Mouse (Mus musculus): ENCODE data around the gene Tgtp2. TPM values are rescaled to one million over a fixed set of nuclear protein-coding genes. Genes with fewer than 3 reads are reported as not detected.
A peak's percentile ranks its signal among the peaks of the same experiment; 100 is the strongest.

Gene Tgtp2
- polyA plus RNA-seq, 1 experiment from 2014 or later = 7.1 TPM

DNA sequence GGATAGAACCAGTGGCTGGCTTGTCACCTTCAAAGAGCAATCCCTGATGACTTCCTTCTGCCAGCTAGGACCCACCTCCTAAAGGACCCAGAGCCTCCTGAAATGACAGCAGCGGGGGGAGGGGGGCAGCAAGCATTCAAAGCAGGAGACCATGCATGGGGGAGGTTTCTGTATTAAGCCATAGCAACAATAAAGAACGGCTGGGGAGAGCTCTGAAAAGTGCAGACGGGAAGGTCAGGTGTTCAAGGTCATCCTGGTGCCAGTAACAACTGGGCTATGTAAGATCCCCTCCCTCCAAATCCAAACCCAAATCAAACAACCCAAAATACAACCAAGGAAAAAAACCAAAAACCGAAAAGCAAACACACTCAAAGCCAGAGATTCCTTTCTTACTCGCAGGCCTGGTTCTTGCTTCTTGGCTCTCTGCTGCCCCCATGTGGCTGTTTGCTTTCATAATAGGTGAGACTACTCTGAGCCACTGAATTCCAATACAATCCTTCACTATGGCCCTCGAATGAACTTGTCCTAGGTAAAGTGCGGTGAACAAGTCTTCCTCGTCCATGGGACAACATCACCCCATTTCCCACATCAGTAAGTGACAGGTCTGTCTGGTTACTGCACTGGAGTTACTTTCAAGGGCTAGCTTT is 39.2 kb upstream of the Tgtp2 start:
- Histone ChIP-seq H3K4me1 (ENCODE audit: insufficient read depth) (peaks cover 11% of the 10 kb centered on the region), H3K4me3 (ENCODE audit: low read depth, low read length) (no peak overlapping the region), H3K27ac (ENCODE audit: low read depth) (0 out of 2 replicates have a peak overlapping the region, but pooled peaks have one; percentile 32), H3K27me3 (ENCODE audit: insufficient read depth, low read length) (no peaks in the 10 kb centered on the region), H3K36me3 (replicated peaks; ENCODE audit: insufficient read depth, low read length) (0 out of 2 replicates have a peak, but pooled peaks cover 2% of the 10 kb centered on the region), H3K9me3 (ENCODE audit: low read length) (no peaks in the 10 kb centered on the region), H3K9ac (replicated peaks) (no peak overlapping the region), H3K4me2 (ENCODE audit: low read depth, low read length) (no peak overlapping the region)
- DNase-seq = peak; percentile 93
- TF ChIP-seq EP300 (IDR thresholded peaks at IDR 0.05; ENCODE audit: low read depth) (peak; percentile 46), CTCF (IDR thresholded peaks at IDR 0.05; ENCODE audit: low read depth) (peak; percentile 97)
- ATAC-seq = peak; percentile 70
- 15% methylated on average over 8 of the region's 8 CpGs for whole genome bisulfite sequencing (ENCODE audit: insufficient replicate concordance)

DNA sequence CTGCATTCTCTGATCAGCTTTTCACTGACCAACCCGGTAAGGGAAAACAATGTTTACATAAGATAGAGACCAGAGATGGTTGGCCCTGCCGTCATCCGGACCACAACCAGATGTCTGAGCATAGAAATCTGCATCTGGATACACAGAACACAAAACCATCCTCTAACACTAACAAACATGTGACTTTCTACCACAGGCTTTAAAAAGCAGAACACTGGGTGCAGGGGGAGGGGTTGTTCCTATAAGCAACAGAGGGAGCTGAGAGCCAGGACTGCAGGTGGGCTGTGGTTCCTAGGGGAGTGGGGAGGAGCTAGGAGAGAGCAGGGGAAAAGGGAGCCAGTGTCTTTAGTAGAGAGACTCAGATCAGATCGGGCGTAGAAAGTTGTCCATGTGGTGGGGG is 37.5 kb upstream of the Tgtp2 start:
- Histone ChIP-seq H3K4me1 (ENCODE audit: insufficient read depth) (peaks cover 11% of the 10 kb centered on the region), H3K4me3 (ENCODE audit: low read depth, low read length) (no peak overlapping the region), H3K36me3 (replicated peaks; ENCODE audit: insufficient read depth, low read length) (peaks cover 8% of the 10 kb centered on the region; the same call in 1 of the 2 replicates), H3K4me2 (ENCODE audit: low read depth, low read length) (no peak overlapping the region), H3K27ac (ENCODE audit: low read depth) (no peak overlapping the region), H3K9ac (replicated peaks) (no peak overlapping the region), H3K9me3 (ENCODE audit: low read length) (no peaks in the 10 kb centered on the region), H3K27me3 (ENCODE audit: insufficient read depth, low read length) (no peaks in the 10 kb centered on the region)
- 44% methylated on average over 5 of the region's 5 CpGs for WGBS (ENCODE audit: insufficient replicate concordance)
- no peak for TF ChIP-seq CTCF (IDR thresholded peaks at IDR 0.05; ENCODE audit: low read depth)
- no peak for TF ChIP-seq EP300 (IDR thresholded peaks at IDR 0.05; ENCODE audit: low read depth)
- ATAC-seq (no peak), DNase-seq (no peak)

DNA sequence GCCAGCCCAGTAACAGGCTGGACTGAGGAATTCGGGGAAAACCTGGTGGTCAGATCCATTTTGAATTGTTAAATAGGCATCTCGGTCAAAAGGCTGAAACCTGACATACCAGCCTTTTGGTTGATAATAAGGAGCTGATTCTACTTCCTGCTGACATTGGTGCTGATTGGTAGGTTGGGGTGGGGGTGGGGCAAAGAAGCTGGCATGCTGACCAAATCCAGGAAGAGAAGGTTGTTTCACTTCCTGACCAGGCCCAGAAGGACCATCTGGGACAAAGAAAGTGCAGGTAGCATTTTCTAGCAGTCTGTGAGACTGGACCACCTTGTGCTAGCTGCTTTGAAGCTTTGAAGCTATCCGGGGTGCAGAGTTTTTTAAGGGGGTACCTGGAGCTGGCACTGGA is 36.4 kb upstream of the Tgtp2 start:
- no peak overlapping the region for H3K4me3 ChIP-seq (ENCODE audit: low read depth, low read length)
- H3K27me3 ChIP-seq (ENCODE audit: insufficient read depth, low read length) = no peaks in the 10 kb centered on the region
- peaks cover 11% of the 10 kb centered on the region for H3K4me1 ChIP-seq (ENCODE audit: insufficient read depth)
- TF ChIP-seq EP300 (IDR thresholded peaks at IDR 0.05; ENCODE audit: low read depth) = no peak
- no peak for TF ChIP-seq CTCF (IDR thresholded peaks at IDR 0.05; ENCODE audit: low read depth)
- peaks cover 14% of the 10 kb centered on the region for H3K36me3 ChIP-seq (replicated peaks; ENCODE audit: insufficient read depth, low read length)
- H3K27ac ChIP-seq (ENCODE audit: low read depth) = no peak overlapping the region
- ATAC-seq = no peak
- H3K9me3 ChIP-seq (ENCODE audit: low read length) = no peaks in the 10 kb centered on the region
- no peak overlapping the region for H3K9ac ChIP-seq (replicated peaks)
- peak; percentile 62 for DNase-seq
- no peak overlapping the region for H3K4me2 ChIP-seq (ENCODE audit: low read depth, low read length)
- WGBS (ENCODE audit: insufficient replicate concordance) = 71% methylated on average over 3 of the region's 3 CpGs

DNA sequence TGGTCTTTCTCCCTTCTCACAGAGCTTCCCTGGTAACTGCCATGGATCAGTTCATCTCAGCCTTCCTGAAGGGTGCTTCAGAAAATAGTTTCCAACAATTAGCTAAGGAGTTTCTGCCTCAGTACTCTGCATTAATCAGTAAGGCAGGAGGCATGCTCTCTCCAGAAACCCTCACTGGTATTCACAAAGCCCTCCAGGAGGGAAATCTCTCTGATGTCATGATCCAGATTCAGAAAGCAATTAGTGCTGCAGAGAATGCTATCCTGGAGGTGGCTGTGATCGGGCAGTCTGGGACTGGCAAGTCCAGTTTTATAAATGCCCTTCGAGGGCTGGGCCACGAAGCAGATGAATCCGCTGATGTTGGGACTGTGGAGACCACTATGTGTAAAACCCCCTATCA is 31.4 kb upstream of the Tgtp2 start:
- H3K27ac ChIP-seq (ENCODE audit: low read depth) = no peak overlapping the region
- WGBS (ENCODE audit: insufficient replicate concordance) = 92% methylated on average over 4 of the region's 4 CpGs
- H3K36me3 ChIP-seq (replicated peaks; ENCODE audit: insufficient read depth, low read length) = peaks cover 20% of the 10 kb centered on the region
- no peak overlapping the region for H3K9ac ChIP-seq (replicated peaks)
- H3K9me3 ChIP-seq (ENCODE audit: low read length) = no peaks in the 10 kb centered on the region
- TF ChIP-seq EP300 (IDR thresholded peaks at IDR 0.05; ENCODE audit: low read depth) (no peak), CTCF (IDR thresholded peaks at IDR 0.05; ENCODE audit: low read depth) (no peak)
- no peaks in the 10 kb centered on the region for H3K27me3 ChIP-seq (ENCODE audit: insufficient read depth, low read length)
- H3K4me3 ChIP-seq (ENCODE audit: low read depth, low read length) = no peak overlapping the region
- H3K4me2 ChIP-seq (ENCODE audit: low read depth, low read length) = no peak overlapping the region
- H3K4me1 ChIP-seq (ENCODE audit: insufficient read depth) = peaks cover 15% of the 10 kb centered on the region
- DNase-seq (no peak), ATAC-seq (no peak)

DNA sequence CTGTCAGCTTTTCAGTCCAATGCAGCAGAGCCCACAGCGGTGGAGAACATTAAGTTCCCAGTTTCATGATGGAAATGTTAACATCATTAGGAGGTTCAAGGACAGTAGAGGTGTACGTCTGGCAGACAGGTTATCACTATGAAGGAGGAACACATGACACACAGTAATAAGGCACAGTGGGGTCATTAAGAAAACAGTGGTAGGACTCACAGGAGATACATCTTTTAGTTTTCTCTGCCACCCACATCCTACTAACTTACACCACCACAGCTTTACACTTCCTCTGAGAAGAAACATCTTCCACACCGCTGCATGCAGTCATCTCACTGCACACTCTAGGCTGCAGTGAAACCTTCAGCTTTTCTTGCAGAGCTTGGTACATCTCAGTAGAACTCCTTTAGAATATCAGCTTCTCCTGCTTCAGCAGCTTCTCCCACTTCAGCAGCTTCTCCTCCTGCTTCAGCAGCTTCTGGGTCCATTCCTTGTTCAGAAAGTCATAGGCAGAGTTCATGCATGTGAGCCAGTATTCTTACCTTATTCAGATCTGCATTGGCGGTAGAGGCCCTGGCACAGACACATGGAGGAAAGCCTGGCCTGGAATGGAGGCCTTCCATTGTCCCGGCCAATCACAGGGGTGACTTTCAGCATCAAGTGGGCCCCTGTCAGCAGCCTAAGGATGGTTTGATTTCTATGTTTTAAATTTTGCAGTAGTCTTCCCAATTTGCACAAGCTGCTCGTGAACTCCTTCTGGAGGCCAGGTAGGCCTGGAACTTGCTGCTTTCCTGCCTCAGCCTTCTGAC is 30.1 kb upstream of the Tgtp2 start:
- Histone ChIP-seq H3K9ac (replicated peaks) (no peak overlapping the region), H3K36me3 (replicated peaks; ENCODE audit: insufficient read depth, low read length) (peaks cover 20% of the 10 kb centered on the region), H3K9me3 (ENCODE audit: low read length) (no peaks in the 10 kb centered on the region), H3K27ac (ENCODE audit: low read depth) (no peak overlapping the region), H3K4me3 (ENCODE audit: low read depth, low read length) (no peak overlapping the region), H3K4me2 (ENCODE audit: low read depth, low read length) (no peak overlapping the region), H3K27me3 (ENCODE audit: insufficient read depth, low read length) (no peaks in the 10 kb centered on the region), H3K4me1 (ENCODE audit: insufficient read depth) (peaks cover 22% of the 10 kb centered on the region)
- DNase-seq (no peak), ATAC-seq (no peak)
- no peak for TF ChIP-seq CTCF (IDR thresholded peaks at IDR 0.05; ENCODE audit: low read depth)
- WGBS (ENCODE audit: insufficient replicate concordance) = 74% methylated on average over 6 of the region's 6 CpGs

DNA sequence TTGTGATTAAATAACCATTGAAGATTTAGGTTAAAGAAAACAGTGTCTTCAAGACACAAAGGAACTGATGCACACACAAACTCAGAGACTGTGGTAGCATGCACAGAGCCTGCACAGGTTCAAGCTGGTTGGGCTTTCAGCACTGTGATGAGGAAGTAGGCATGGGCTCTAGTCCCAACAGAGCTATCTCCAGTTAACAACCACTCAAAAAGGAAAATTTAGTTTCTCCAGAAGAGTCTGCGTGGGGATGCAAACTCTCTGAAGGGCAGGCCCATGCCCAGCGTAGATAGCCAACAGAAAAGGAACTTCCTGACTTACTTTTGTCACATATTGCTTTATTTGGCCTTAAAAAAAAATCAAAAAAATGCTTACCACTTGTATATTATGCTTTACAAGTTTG is 28.8 kb upstream of the Tgtp2 start:
- TF ChIP-seq EP300 (IDR thresholded peaks at IDR 0.05; ENCODE audit: low read depth) = no peak
- ATAC-seq = no peak

More for the DNA sequence above, 28.8 kb upstream of the Tgtp2 start:
- peaks cover 34% of the 10 kb centered on the region for H3K4me1 ChIP-seq (ENCODE audit: insufficient read depth)
- no peak overlapping the region for H3K4me3 ChIP-seq (ENCODE audit: low read depth, low read length)
- H3K9ac ChIP-seq (replicated peaks) = no peak overlapping the region
- peak overlapping the region; percentile 36; the same call in 1 of the 2 replicates for H3K27ac ChIP-seq (ENCODE audit: low read depth)
- DNase-seq = no peak
- H3K36me3 ChIP-seq (replicated peaks; ENCODE audit: insufficient read depth, low read length) = peaks cover 17% of the 10 kb centered on the region
- 70% methylated on average over 2 of the region's 2 CpGs for WGBS (ENCODE audit: insufficient replicate concordance)
- no peaks in the 10 kb centered on the region for H3K9me3 ChIP-seq (ENCODE audit: low read length)
- H3K4me2 ChIP-seq (ENCODE audit: low read depth, low read length) = no peak overlapping the region
- no peaks in the 10 kb centered on the region for H3K27me3 ChIP-seq (ENCODE audit: insufficient read depth, low read length)

Data from liver, postnatal 0 days (tissue).